Mouse (Mus musculus): Measurements from ENCODE around the gene Ndufaf2.

GRCm38 (mm10) chr13:108056896-108057295, 101.5 kb downstream of the Ndufaf2 start:
- TF ChIP-seq POLR2A (IDR thresholded peaks at IDR 0.05; ENCODE audit: low read depth, low read length), result no peak
- TF ChIP-seq CTCF (IDR thresholded peaks at IDR 0.05; ENCODE audit: extremely low read depth, insufficient read length, insufficient replicate concordance, low read depth, low read length), result no peak

All from small intestine, adult 2 months (tissue).